Mouse (Mus musculus) bone marrow, adult 2 months (tissue): ENCODE measurements around the gene Gm21992.

Experiments used
- CTCF ChIP-seq: fragments of 200-500 bp; IDR thresholded peaks from 2 replicates; pipeline ENCODE4 v1.5.1; 2011; ENCODE audit warnings: low read length, control low read depth; ENCODE audit not compliant: control insufficient read depth, insufficient read depth
- POLR2A ChIP-seq: fragments of 200-500 bp; IDR thresholded peaks from 2 replicates; pipeline ENCODE4 v1.6.1; 2011; ENCODE audit warnings: low read depth, mild to moderate bottlenecking, control low read depth, low read length, borderline replicate concordance; ENCODE audit not compliant: control insufficient read depth

DNA sequence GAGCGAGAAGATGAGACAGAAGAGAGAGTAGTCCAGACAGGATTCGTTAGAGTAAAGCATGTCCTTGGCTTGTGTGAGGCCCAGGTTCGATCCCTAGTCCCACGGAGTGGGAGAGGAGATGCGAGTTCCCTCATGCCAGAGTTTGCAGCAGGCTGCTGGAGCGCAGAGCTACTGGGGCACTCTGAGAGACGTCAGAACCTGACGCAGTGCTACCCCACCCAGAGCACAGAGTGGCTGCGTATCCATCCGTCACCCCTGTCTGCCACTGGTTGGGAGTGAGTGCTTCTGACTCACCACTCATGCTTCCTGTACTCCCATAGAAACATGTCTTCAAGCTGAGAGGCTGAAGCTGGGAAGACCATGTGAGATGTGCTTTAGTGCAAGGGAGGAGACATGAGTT lies 69.9 kb downstream of the Gm21992 start:
- TF ChIP-seq CTCF (no peak), POLR2A (no peak)
